Mouse (Mus musculus) testis, adult 2 months (tissue): ENCODE measurements around the gene Siae. TPM values are rescaled to one million over a fixed set of nuclear protein-coding genes. Genes with fewer than 3 reads are reported as not detected.

ENCODE experiments used
- H3K27ac ChIP-seq: fragments of 200-500 bp; 2 replicates; pipeline ENCODE4 v1.5.1; 2012; ENCODE audit warnings: low read depth, low read length; ENCODE audit not compliant: control insufficient read depth, insufficient read depth
- H3K27me3 ChIP-seq: fragments of 200-500 bp; 2 replicates; pipeline ENCODE4 v1.6.1; 2012; ENCODE audit warnings: mild to moderate bottlenecking, low read length, moderate library complexity; ENCODE audit not compliant: control insufficient read depth, insufficient read depth
- H3K36me3 ChIP-seq: fragments of 200-500 bp; 2 replicates; pipeline ENCODE4 v1.6.1; 2012; ENCODE audit warnings: mild to moderate bottlenecking, low read length; ENCODE audit not compliant: control insufficient read depth, insufficient read depth
- H3K4me1 ChIP-seq: fragments of 200-500 bp; 2 replicates; pipeline ENCODE4 v1.6.1; 2012; ENCODE audit warnings: low read length; ENCODE audit not compliant: control insufficient read depth, insufficient read depth
- H3K4me3 ChIP-seq: fragments of 200-500 bp; 2 replicates; pipeline ENCODE4 v1.5.1; 2012; ENCODE audit warnings: low read depth, mild to moderate bottlenecking, low read length, moderate library complexity, mixed read lengths; ENCODE audit not compliant: control insufficient read depth
- CTCF ChIP-seq: fragments of 200-500 bp; IDR thresholded peaks from 2 replicates; pipeline ENCODE4 v1.5.1; 2012; ENCODE audit warnings: low read depth, mild to moderate bottlenecking, inconsistent platforms, low read length, moderate library complexity; ENCODE audit not compliant: control insufficient read depth, insufficient read depth, insufficient replicate concordance
- POLR2A ChIP-seq: fragments of 200-500 bp; IDR thresholded peaks from 2 replicates; pipeline ENCODE4 v1.6.1; 2012; ENCODE audit warnings: low read depth, mild to moderate bottlenecking, inconsistent platforms, low read length, moderate library complexity; ENCODE audit not compliant: control insufficient read depth
- polyA plus RNA-seq: library from polyadenylated mRNA; depleted of rRNA; stranded (reverse); fragments of >200 nt; gene quantifications from 2 replicates; pipeline ENCODE4 v1.2.3, GENCODE M21; 2012

Siae gene
- polyA plus RNA-seq, 1 experiment, result 11.9 TPM

DNA sequence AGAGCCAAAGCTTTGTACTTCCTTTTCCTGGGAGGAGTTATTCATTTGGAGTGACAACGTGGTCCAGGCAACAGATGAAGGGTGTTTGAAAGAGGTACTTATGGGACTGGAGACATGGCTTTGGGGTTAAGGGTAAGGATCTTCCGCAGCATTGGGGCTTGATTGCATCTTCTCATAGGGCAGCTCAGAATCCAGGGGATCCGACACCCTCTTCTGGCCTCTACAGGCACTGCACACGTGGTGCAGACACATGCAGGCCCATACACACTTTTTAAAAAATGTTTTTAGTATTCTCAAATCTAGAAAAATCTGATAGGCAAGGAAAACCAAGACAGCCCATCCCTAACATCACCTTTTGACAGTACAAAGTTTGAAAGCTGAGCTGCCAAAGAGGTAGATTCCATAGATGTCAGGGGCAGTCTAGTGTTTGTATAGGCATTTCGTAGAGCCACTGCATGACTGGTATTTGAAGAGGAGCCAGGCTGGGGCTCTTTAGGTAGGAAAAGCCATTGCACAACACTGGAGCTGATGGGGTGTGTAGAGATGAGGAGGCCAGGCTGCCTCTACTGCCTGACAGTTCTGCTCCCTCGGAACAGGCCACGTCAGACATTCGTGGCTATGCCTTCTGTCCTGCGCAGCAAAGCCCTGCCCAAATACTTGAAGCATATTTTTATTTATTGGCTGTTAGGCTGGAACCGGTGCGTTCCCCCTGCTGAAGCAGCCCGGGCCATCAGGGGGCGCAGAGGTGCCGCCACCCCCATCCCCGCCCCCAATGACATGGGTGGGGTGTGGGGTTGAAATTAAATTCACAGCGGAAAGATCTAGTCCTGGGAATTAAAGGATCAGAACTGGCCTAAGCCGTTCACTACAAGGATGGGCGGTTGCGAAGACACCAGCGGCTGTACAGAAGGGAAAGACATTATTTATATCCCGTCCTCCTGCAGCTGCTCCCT is 28.8 kb upstream of the Siae start:
- Histone ChIP-seq H3K27me3 (no peaks in the 10 kb centered on the region; the same call in none of the 2 replicates), H3K36me3 (no peaks in the 10 kb centered on the region), H3K4me3 (no peak overlapping the region), H3K27ac (no peak overlapping the region), H3K4me1 (peaks cover 17% of the 10 kb centered on the region)
- TF ChIP-seq POLR2A, result no peak
- no peak for TF ChIP-seq CTCF

GRCm38 (mm10) chr9:37527396-37528224 is 27.9 kb upstream of the Siae start, which contains the start of gene Esam:
TSS of gene Esam (plus strand) at chr9:37528078.
- no peak for TF ChIP-seq CTCF
- Histone ChIP-seq H3K4me1 (peaks cover 17% of the 10 kb centered on the region), H3K36me3 (no peaks in the 10 kb centered on the region), H3K27ac (no peak within 1 kb of the TSS), H3K4me3 (peak within 1 kb of the TSS; percentile 16), H3K27me3 (no peaks in the 10 kb centered on the region; the same call in none of the 2 replicates)

- Histone ChIP-seq H3K4me3 (peak overlapping the region; percentile 2), H3K27me3 (no peaks in the 10 kb centered on the region; the same call in none of the 2 replicates), H3K4me1 (peaks cover 17% of the 10 kb centered on the region)
Observed at GRCm38 (mm10) chr9:37528225-37528970, 27.1 kb upstream of the Siae start.

GRCm38 (mm10) chr9:37530031-37530887 is 25.2 kb upstream of the Siae start:
- Histone ChIP-seq H3K27me3 (no peaks in the 10 kb centered on the region; the same call in none of the 2 replicates), H3K4me3 (peak overlapping the region; percentile 28), H3K4me1 (peaks cover 17% of the 10 kb centered on the region), H3K36me3 (no peaks in the 10 kb centered on the region), H3K27ac (peak overlapping the region; percentile 26; the same call in 1 of the 2 replicates)
- TF ChIP-seq POLR2A (no peak), CTCF (no peak)

More at GRCm38 (mm10) chr9:37528225-37528970, 27.1 kb upstream of the Siae start:
- no peak for TF ChIP-seq CTCF
- no peak for TF ChIP-seq POLR2A
- H3K27ac ChIP-seq, result no peak overlapping the region
- H3K36me3 ChIP-seq, result no peaks in the 10 kb centered on the region

GRCm38 (mm10) chr9:37530888-37531705 is 24.4 kb upstream of the Siae start:
- TF ChIP-seq CTCF, result 0 out of 2 replicates have a peak, but pooled peaks have one; percentile 15
- no peak for TF ChIP-seq POLR2A
- Histone ChIP-seq H3K4me1 (peaks cover 17% of the 10 kb centered on the region), H3K4me3 (peak overlapping the region; percentile 53), H3K36me3 (no peaks in the 10 kb centered on the region), H3K27ac (peak overlapping the region; percentile 38; the same call in 1 of the 2 replicates), H3K27me3 (no peaks in the 10 kb centered on the region; the same call in none of the 2 replicates)
